Mouse (Mus musculus): ENCODE data around the gene Cbr2.

The Cbr2 gene

GRCm38 (mm10) chr11:120684660-120685059 is 47.3 kb downstream of the Cbr2 start:
- Histone ChIP-seq H3K27me3 (ENCODE audit: control insufficient read depth, insufficient read depth, low read length, poor library complexity, severe bottlenecking) (no peaks in the 10 kb centered on the region), H3K36me3 (ENCODE audit: control insufficient read depth, insufficient read depth, low read length, poor library complexity, severe bottlenecking) (peaks cover 5% of the 10 kb centered on the region; the same call in 1 of the 2 replicates)
- DNase-seq (ENCODE audit: low read depth, low spot score), result no peak

DNA sequence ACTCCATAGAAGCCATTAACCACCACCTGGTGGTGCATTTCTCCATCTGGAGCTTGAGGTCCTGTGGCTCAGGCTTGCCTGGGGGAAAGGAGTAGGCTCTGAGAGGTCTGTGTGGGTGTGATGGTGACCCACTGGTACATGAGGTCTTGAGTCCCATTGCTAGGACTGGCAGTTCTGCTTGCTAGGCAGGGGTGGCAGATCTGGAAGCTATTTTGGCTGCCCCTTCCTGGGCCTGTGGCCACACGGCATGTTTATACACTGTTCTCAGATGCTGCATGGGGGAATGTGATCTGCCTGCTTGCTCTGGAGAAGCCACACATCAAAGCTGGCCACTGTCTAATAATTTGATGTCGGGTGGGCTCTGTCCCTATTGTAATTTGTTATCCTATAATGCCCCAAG is 47.8 kb downstream of the Cbr2 start:
- H3K27me3 ChIP-seq (ENCODE audit: control insufficient read depth, insufficient read depth, low read length, poor library complexity, severe bottlenecking), result no peaks in the 10 kb centered on the region
- no peak for DNase-seq (ENCODE audit: low read depth, low spot score)
- H3K36me3 ChIP-seq (ENCODE audit: control insufficient read depth, insufficient read depth, low read length, poor library complexity, severe bottlenecking), result peaks cover 5% of the 10 kb centered on the region; the same call in 1 of the 2 replicates

DNA sequence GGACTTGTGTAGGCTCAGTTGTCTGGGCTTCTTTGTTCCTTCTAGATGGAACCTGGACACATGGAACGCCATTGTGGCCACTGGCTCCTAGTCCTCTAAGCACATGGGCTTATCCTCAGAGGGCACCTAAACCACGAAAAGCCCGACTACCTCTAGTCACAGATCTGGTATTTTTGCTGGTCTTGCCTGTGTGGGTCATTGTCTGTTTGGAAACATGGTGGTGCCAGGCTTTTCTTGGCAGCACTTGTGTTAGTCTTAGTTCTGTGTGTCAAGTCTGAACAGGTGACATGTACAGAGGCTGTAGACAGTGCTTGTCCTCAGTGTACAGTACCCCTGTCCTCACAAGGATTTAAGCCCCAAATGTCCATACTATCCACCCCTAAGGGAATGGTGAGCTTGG is 48.4 kb downstream of the Cbr2 start:
- DNase-seq (ENCODE audit: low read depth, low spot score), result no peak
- peaks cover 5% of the 10 kb centered on the region; the same call in 1 of the 2 replicates for H3K36me3 ChIP-seq (ENCODE audit: control insufficient read depth, insufficient read depth, low read length, poor library complexity, severe bottlenecking)
- H3K27me3 ChIP-seq (ENCODE audit: control insufficient read depth, insufficient read depth, low read length, poor library complexity, severe bottlenecking), result no peaks in the 10 kb centered on the region

GRCm38 (mm10) chr11:120682683-120683082 is 49.2 kb downstream of the Cbr2 start:
- DNase-seq (ENCODE audit: low read depth, low spot score), result no peak
- H3K36me3 ChIP-seq (ENCODE audit: control insufficient read depth, insufficient read depth, low read length, poor library complexity, severe bottlenecking), result peaks cover 5% of the 10 kb centered on the region; the same call in 1 of the 2 replicates
- H3K27me3 ChIP-seq (ENCODE audit: control insufficient read depth, insufficient read depth, low read length, poor library complexity, severe bottlenecking), result no peaks in the 10 kb centered on the region

DNA sequence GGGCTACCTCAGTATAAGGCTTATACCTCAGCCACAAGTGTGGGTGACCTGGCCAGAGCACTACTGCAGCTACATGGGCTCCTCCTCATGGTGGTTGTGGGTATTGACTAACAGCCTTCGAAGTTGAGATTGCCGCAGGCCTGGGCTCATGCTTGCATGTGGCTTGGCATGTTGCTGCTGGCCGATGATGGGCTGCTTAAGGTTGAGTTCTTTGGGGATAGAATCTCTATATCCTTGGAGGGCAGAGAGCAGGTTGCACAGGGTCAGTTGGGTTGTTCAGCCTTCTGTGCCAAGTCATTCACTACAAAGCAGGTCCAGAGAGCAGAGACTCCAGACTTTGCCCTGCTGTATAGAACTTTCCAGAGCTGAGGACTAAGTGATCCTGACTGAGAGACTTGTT is 52.0 kb downstream of the Cbr2 start:
- peak; percentile 65 for DNase-seq (ENCODE audit: low read depth, low spot score)
- Histone ChIP-seq H3K27me3 (ENCODE audit: control insufficient read depth, insufficient read depth, low read length, poor library complexity, severe bottlenecking) (no peaks in the 10 kb centered on the region), H3K36me3 (ENCODE audit: control insufficient read depth, insufficient read depth, low read length, poor library complexity, severe bottlenecking) (no peaks in the 10 kb centered on the region; the same call in 1 of the 2 replicates)
